10 mouse cellular contexts compared by ENCODE assay signal in the genomic region with DNA sequence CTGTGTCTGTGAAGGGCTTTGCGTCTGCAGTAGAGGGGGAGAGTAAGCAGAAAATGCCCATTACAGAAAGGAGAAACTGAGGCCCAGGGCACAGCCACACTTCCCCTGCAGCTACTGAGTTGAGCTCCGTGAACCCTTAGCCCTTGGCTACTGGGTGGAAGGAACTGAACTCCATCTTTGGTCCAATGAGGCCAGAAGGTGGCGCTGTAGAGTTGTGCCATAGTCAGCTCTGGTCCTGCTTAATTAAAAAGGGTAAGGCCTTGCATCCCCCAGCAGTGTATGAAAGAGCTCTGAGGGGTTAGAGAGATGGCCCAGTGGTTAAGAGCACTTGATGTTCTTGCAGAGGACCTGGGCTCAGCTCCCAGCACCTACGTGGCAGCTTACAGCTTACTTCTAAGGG.
A peak's percentile ranks its signal among the peaks of the same experiment; 100 is the strongest.
DNase-seq lines count a peak whose midpoint lies in the region; ATAC-seq and TF ChIP-seq lines count a peak whose summit lies in the region.
"Had no signal": no experiment of that assay in that cellular context is flagged by ENCODE, and none has a peak within 500 bp of the region (broad histone marks: within the 10 kb centered on the region; RNA-seq: fewer than 3 reads in every experiment).

No protein-coding gene starts in this region.

- H3K9ac ChIP-seq in neural tube, embryonic 11.5 days (ENCODE audit: low read length), result no peak overlapping the region
- no peak overlapping the region for H3K9ac ChIP-seq in neural tube, embryonic 15.5 days (replicated peaks)
- H3K9ac ChIP-seq: forebrain, embryonic 12.5 days; limb, embryonic 13.5 days had no signal

- no peak overlapping the region for H3K4me3 ChIP-seq in gastrocnemius, adult 2 months
- no peak overlapping the region for H3K4me3 ChIP-seq in neural tube, embryonic 11.5 days (ENCODE audit: low read depth, low read length)
- H3K4me3 ChIP-seq in neural tube, embryonic 15.5 days (replicated peaks), result no peak overlapping the region
- H3K4me3 ChIP-seq: forebrain, embryonic 12.5 days; limb, embryonic 13.5 days had no signal

- 52% methylated on average over 4 of the region's 4 CpGs for WGBS in neural tube, embryonic 11.5 days
- 51% methylated on average over 4 of the region's 4 CpGs for WGBS in neural tube, embryonic 15.5 days

- H3K9me3 ChIP-seq in neural tube, embryonic 11.5 days (ENCODE audit: control insufficient read depth, low read length), result no peaks in the 10 kb centered on the region
- no peaks in the 10 kb centered on the region for H3K9me3 ChIP-seq in neural tube, embryonic 15.5 days (replicated peaks)
- H3K9me3 ChIP-seq: forebrain, embryonic 12.5 days had no signal

- intact Hi-C loops in gastrocnemius, adult 2 months (cut with DNase I), result no loop called here
- intact Hi-C loops in gastrocnemius, postnatal 36 days (cut with DNase I), result no loop called here

- DNase-seq in gastrocnemius, adult 2 months, result no peak
- DNase-seq in gastrocnemius, postnatal 36 days, result no peak
- peak; percentile 48 for DNase-seq in neural tube, embryonic 11.5 days (ENCODE audit: low spot score)
- DNase-seq in c-Kit-positive CD71-negative TER-119-negative erythroid progenitor cells, embryonic 14.5 days (ENCODE audit: low read depth), result peak; percentile 17
- DNase-seq in thymus, postnatal 14 days, result peak; percentile 41
- no peak for DNase-seq in neural tube, embryonic 10.5 days (ENCODE audit: extremely low spot score, low spot score)
- DNase-seq in lung, postnatal 14 days, result no peak

- no peaks in the 10 kb centered on the region for H3K4me1 ChIP-seq in neural tube, embryonic 11.5 days (ENCODE audit: control insufficient read depth, insufficient read depth, low read length)
- peaks cover 11% of the 10 kb centered on the region for H3K4me1 ChIP-seq in neural tube, embryonic 15.5 days

- peak; percentile 30 for TF ChIP-seq CTCF in gastrocnemius, adult 2 months (IDR thresholded peaks at IDR 0.05)

- no peak for ATAC-seq in neural tube, embryonic 11.5 days (ENCODE audit: insufficient read depth, low FRiP score, low TSS enrichment)
- ATAC-seq in neural tube, embryonic 15.5 days (ENCODE audit: low FRiP score), result no peak

- no peak overlapping the region for H3K27ac ChIP-seq in gastrocnemius, adult 2 months
- H3K27ac ChIP-seq in neural tube, embryonic 11.5 days (ENCODE audit: low read depth, low read length), result no peak overlapping the region
- H3K27ac ChIP-seq in neural tube, embryonic 15.5 days (replicated peaks), result no peak overlapping the region
- H3K27ac ChIP-seq: forebrain, embryonic 12.5 days; limb, embryonic 13.5 days had no signal

- no peaks in the 10 kb centered on the region for H3K27me3 ChIP-seq in neural tube, embryonic 11.5 days (ENCODE audit: control insufficient read depth, insufficient read depth, low read length)
- H3K27me3 ChIP-seq in neural tube, embryonic 15.5 days (replicated peaks), result no peaks in the 10 kb centered on the region
- H3K27me3 ChIP-seq: forebrain, embryonic 12.5 days had no signal

- H3K36me3 ChIP-seq in neural tube, embryonic 11.5 days (ENCODE audit: control insufficient read depth, insufficient read depth, low read length), result no peaks in the 10 kb centered on the region
- peaks cover 56% of the 10 kb centered on the region for H3K36me3 ChIP-seq in neural tube, embryonic 15.5 days
- H3K36me3 ChIP-seq: forebrain, embryonic 12.5 days; limb, embryonic 13.5 days had no signal

- H3K4me2 ChIP-seq in neural tube, embryonic 11.5 days (ENCODE audit: low read depth), result no peak overlapping the region
- H3K4me2 ChIP-seq in neural tube, embryonic 15.5 days, result no peak overlapping the region
- H3K4me2 ChIP-seq: forebrain, embryonic 12.5 days; limb, embryonic 13.5 days had no signal

Comparison
In these comparisons a context has a peak if more than half of its experiments do, and no peak if none do; other contexts are left out.
1. DNase-seq: peak in neural tube, embryonic 11.5 days (single experiment), c-Kit-positive CD71-negative TER-119-negative erythroid progenitor cells, embryonic 14.5 days (single experiment) and thymus, postnatal 14 days (single experiment); none in gastrocnemius, adult 2 months (single experiment), gastrocnemius, postnatal 36 days (0 of 2), neural tube, embryonic 10.5 days (single experiment) and lung, postnatal 14 days (single experiment).